Mouse (Mus musculus) midbrain, embryonic 16.5 days (tissue): ENCODE measurements at regions not wholly inside any gene's neighbourhood (a gene's known extent, or its start where the extent isn't known, plus 50 kb on each side); places are given as distances from the start of the nearest gene placed in this dataset.
"Not testable (repeated sequence)": the region's sequence is repeated elsewhere in the genome, so short reads cannot be mapped to it uniquely, and the experiment has no call there.

Experiments used
- ATAC-seq: fragments of 200-750 bp; cut with Nextera tagmentation; 2 replicates; pipeline ENCODE4 v1.8.0; 2017; ENCODE audit warnings: moderate TSS enrichment
- H3K27ac ChIP-seq: fragments of 300-500 bp; sonication (generic); 2 replicates; pipeline ENCODE4 v1.5.1; 2014; ENCODE audit warnings: mild to moderate bottlenecking, low read length, mixed read lengths
- H3K27me3 ChIP-seq: fragments of 300-500 bp; sonication (generic); 2 replicates; pipeline ENCODE4 v1.6.1; 2014; ENCODE audit warnings: low read depth, low read length, mixed read lengths; ENCODE audit not compliant: control insufficient read depth, insufficient read depth
- H3K36me3 ChIP-seq: fragments of 300-500 bp; sonication (generic); 2 replicates; pipeline ENCODE4 v1.6.1; 2014; ENCODE audit warnings: mild to moderate bottlenecking, low read length, moderate library complexity, mixed read lengths; ENCODE audit not compliant: control insufficient read depth, insufficient read depth
- H3K4me1 ChIP-seq: fragments of 300-500 bp; sonication (generic); 2 replicates; pipeline ENCODE4 v1.6.1; 2014; ENCODE audit warnings: mild to moderate bottlenecking, low read length, mixed read lengths; ENCODE audit not compliant: control insufficient read depth, insufficient read depth
- H3K4me2 ChIP-seq: fragments of 300-500 bp; sonication (generic); 2 replicates; pipeline ENCODE4 v1.6.1; 2014; ENCODE audit warnings: mild to moderate bottlenecking, low read length, mixed read lengths
- H3K4me3 ChIP-seq: fragments of 300-500 bp; sonication (generic); 2 replicates; pipeline ENCODE4 v1.5.1; 2014; ENCODE audit warnings: low read depth, mild to moderate bottlenecking, low read length, moderate library complexity, mixed read lengths
- H3K9ac ChIP-seq: fragments of 300-500 bp; sonication (generic); 2 replicates; pipeline ENCODE4 v1.6.1; 2014; ENCODE audit warnings: low read depth, low read length, mixed read lengths
- H3K9me3 ChIP-seq: fragments of 300-500 bp; sonication (generic); replicated peaks from 2 replicates; pipeline ENCODE4 v1.6.1; 2014; ENCODE audit warnings: mild to moderate bottlenecking, low read length, mixed read lengths; ENCODE audit not compliant: control insufficient read depth, poor library complexity, severe bottlenecking
- WGBS: fragments of 180-500 bp; shearing (Covaris S2); extraction: QIAGEN DNeasy Blood & Tissue Kit; methylation state at CpG from one replicate; pipeline ENCODE4 v1.1.7; 2014; 5-methylcytosine and 5-hydroxymethylcytosine counted together

GRCm38 (mm10) chr2:116526203-116526602 lies 352.3 kb upstream of the Tmco5 start:
- not testable (repeated sequence) for H3K9ac ChIP-seq, H3K27me3 ChIP-seq, H3K4me3 ChIP-seq, H3K27ac ChIP-seq, H3K9me3 ChIP-seq, ATAC-seq, H3K4me1 ChIP-seq, H3K4me2 ChIP-seq, H3K36me3 ChIP-seq
- WGBS, result 94% methylated on average over 1 of the region's 3 CpGs

- Histone ChIP-seq H3K36me3 (no peaks in the 10 kb centered on the region), H3K4me3 (no peak overlapping the region), H3K9ac (no peak overlapping the region), H3K4me2 (no peak overlapping the region), H3K27ac (no peak overlapping the region), H3K4me1 (no peaks in the 10 kb centered on the region), H3K27me3 (no peaks in the 10 kb centered on the region), H3K9me3 (peaks cover 18% of the 10 kb centered on the region)
- 86% methylated on average over 1 of the region's 1 CpGs for WGBS
- ATAC-seq, result no peak
Measured at GRCm38 (mm10) chr2:116536453-116536852, 342.0 kb upstream of the Tmco5 start.

- no peak overlapping the region for H3K27ac ChIP-seq
Measured at GRCm38 (mm10) chr2:116559350-116559749, 319.1 kb upstream of the Tmco5 start.

GRCm38 (mm10) chr2:116583989-116584388 lies 294.5 kb upstream of the Tmco5 start:
- Histone ChIP-seq H3K27ac (no peak overlapping the region), H3K9me3 (no peaks in the 10 kb centered on the region), H3K4me1 (no peaks in the 10 kb centered on the region), H3K4me3 (no peak overlapping the region), H3K4me2 (no peak overlapping the region), H3K36me3 (no peaks in the 10 kb centered on the region), H3K9ac (no peak overlapping the region), H3K27me3 (no peaks in the 10 kb centered on the region)
- 53% methylated on average over 2 of the region's 2 CpGs for WGBS
- ATAC-seq, result no peak

More at GRCm38 (mm10) chr2:116559350-116559749, 319.1 kb upstream of the Tmco5 start:
- Histone ChIP-seq H3K4me3 (no peak overlapping the region), H3K27me3 (no peaks in the 10 kb centered on the region), H3K36me3 (no peaks in the 10 kb centered on the region), H3K9me3 (no peaks in the 10 kb centered on the region), H3K4me2 (no peak overlapping the region), H3K4me1 (no peaks in the 10 kb centered on the region), H3K9ac (no peak overlapping the region)
- no peak for ATAC-seq

GRCm38 (mm10) chr2:116586203-116586959 lies 292.1 kb upstream of the Tmco5 start:
- Histone ChIP-seq H3K27ac (no peak overlapping the region), H3K9me3 (no peaks in the 10 kb centered on the region), H3K27me3 (no peaks in the 10 kb centered on the region), H3K36me3 (no peaks in the 10 kb centered on the region), H3K9ac (no peak overlapping the region), H3K4me2 (no peak overlapping the region), H3K4me3 (no peak overlapping the region), H3K4me1 (no peaks in the 10 kb centered on the region)
- 66% methylated on average over 11 of the region's 11 CpGs for WGBS
- ATAC-seq, result peak; percentile 67

- no peak overlapping the region for H3K4me3 ChIP-seq
- no peaks in the 10 kb centered on the region for H3K27me3 ChIP-seq
- H3K27ac ChIP-seq, result no peak overlapping the region
- H3K4me1 ChIP-seq, result no peaks in the 10 kb centered on the region
- no peak overlapping the region for H3K9ac ChIP-seq
- WGBS, result 54% methylated on average over 5 of the region's 5 CpGs
- H3K4me2 ChIP-seq, result no peak overlapping the region
- no peak for ATAC-seq
- no peaks in the 10 kb centered on the region for H3K9me3 ChIP-seq
- H3K36me3 ChIP-seq, result no peaks in the 10 kb centered on the region
Measured at GRCm38 (mm10) chr2:116605869-116606268, 272.6 kb upstream of the Tmco5 start.

GRCm38 (mm10) chr2:116639935-116640334 lies 238.6 kb upstream of the Tmco5 start:
- H3K27ac ChIP-seq, result no peak overlapping the region
- H3K27me3 ChIP-seq, result no peaks in the 10 kb centered on the region
- no peak overlapping the region for H3K9ac ChIP-seq
- no peaks in the 10 kb centered on the region for H3K4me1 ChIP-seq
- H3K4me3 ChIP-seq, result no peak overlapping the region
- H3K4me2 ChIP-seq, result no peak overlapping the region
- WGBS, result 79% methylated on average over 5 of the region's 5 CpGs
- H3K36me3 ChIP-seq, result no peaks in the 10 kb centered on the region
- no peaks in the 10 kb centered on the region for H3K9me3 ChIP-seq
- no peak for ATAC-seq

- Histone ChIP-seq H3K36me3 (no peaks in the 10 kb centered on the region), H3K27ac (no peak overlapping the region), H3K27me3 (no peaks in the 10 kb centered on the region), H3K9ac (no peak overlapping the region), H3K9me3 (no peaks in the 10 kb centered on the region), H3K4me3 (no peak overlapping the region), H3K4me2 (no peak overlapping the region), H3K4me1 (no peaks in the 10 kb centered on the region)
- 82% methylated on average over 6 of the region's 6 CpGs for WGBS
- ATAC-seq, result no peak; the same call in 1 of the 2 replicates
Measured at GRCm38 (mm10) chr2:116652106-116652505, 226.4 kb upstream of the Tmco5 start.

- Histone ChIP-seq H3K4me2 (no peak overlapping the region), H3K27me3 (no peaks in the 10 kb centered on the region), H3K9me3 (no peaks in the 10 kb centered on the region), H3K27ac (no peak overlapping the region), H3K36me3 (no peaks in the 10 kb centered on the region), H3K4me3 (no peak overlapping the region), H3K4me1 (no peaks in the 10 kb centered on the region), H3K9ac (no peak overlapping the region)
- 84% methylated on average over 4 of the region's 4 CpGs for WGBS
- no peak for ATAC-seq
Measured at GRCm38 (mm10) chr2:116685756-116686155, 192.7 kb upstream of the Tmco5 start.
